Mouse (Mus musculus) v-Abl transformed pro-B cells (cell line): ENCODE data around the gene Ccdc130.

Experiments used
- in situ Hi-C, 2 experiments: fragments of 400-800 bp; cut with MboI; formaldehyde crosslinking; loops; one replicate each; pipeline ENCODE4 v1.15.1; 2025; ENCODE audit not compliant: unreplicated experiment in 2 of 2

The Ccdc130 gene

DNA sequence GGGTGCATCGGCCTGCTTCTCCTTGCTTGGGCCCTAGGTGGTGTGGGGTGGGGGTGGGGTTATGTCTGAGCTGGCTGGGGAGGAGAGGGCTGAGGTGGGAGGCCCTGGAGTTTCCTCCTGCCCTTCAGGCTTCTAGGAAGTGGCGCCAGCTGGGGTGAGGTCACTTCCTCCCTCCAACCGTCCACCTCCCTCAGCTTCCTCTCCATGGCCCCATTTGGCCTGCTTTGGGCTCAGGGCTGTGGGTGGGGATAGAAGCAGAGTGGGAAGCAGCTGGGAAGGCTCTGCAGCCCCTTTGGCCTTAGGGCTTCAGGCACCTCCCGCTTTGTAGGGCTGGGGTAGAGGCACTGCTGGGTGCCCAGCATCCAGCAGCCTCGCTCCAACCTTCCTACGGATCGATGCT lies 62.4 kb downstream of the Ccdc130 start:
- in situ Hi-C loops: loop anchor here in 1 of 2 experiments (10.0 kb wide), 1 partner anchor 497 kb away; the partner anchor contains the start of gene Lyl1
